Mouse (Mus musculus) CH12.LX (cell line): Measurements from ENCODE around the gene Cap1.

ENCODE experiments used
- BHLHE40 ChIP-seq: IDR thresholded peaks from 2 replicates; pipeline ENCODE4 v1.6.1; 2011; ENCODE audit warnings: mild to moderate bottlenecking, low read depth, low read length, improper control_type of control experiment
- CTCF ChIP-seq, 2 experiments: IDR thresholded peaks in 1 of 2; conservative IDR thresholded peaks in 1 of 2; 2 replicates each; pipeline ENCODE4 v1.5.1; 2011 to 2012; ENCODE audit warnings: low read depth in 2 of 2, low read length in 2 of 2, improper control_type of control experiment in 1 of 2, inconsistent platforms in 1 of 2, mild to moderate bottlenecking in 1 of 2, moderate library complexity in 1 of 2
- EP300 ChIP-seq: IDR thresholded peaks from 2 replicates; pipeline ENCODE4 v1.6.1; 2011; ENCODE audit warnings: low read length, improper control_type of control experiment
- ETS1 ChIP-seq: conservative IDR thresholded peaks from 2 replicates; pipeline ENCODE4 v1.6.1; 2012; ENCODE audit warnings: low read depth, mild to moderate bottlenecking, inconsistent platforms, low read length, improper control_type of control experiment, moderate library complexity
- JUN ChIP-seq: IDR thresholded peaks from 2 replicates; pipeline ENCODE4 v1.6.1; 2011; ENCODE audit warnings: low read depth, mild to moderate bottlenecking, low read length, improper control_type of control experiment, moderate library complexity; ENCODE audit not compliant: insufficient read depth
- JUND ChIP-seq: conservative IDR thresholded peaks from 2 replicates; pipeline ENCODE4 v1.6.1; 2011; ENCODE audit warnings: low read depth, low read length, improper control_type of control experiment
- KAT2A ChIP-seq: IDR thresholded peaks from 2 replicates; pipeline ENCODE4 v1.6.1; 2012; ENCODE audit warnings: low read length, improper control_type of control experiment, inconsistent platforms; ENCODE audit not compliant: insufficient replicate concordance
- MXI1 ChIP-seq: IDR thresholded peaks from 2 replicates; pipeline ENCODE4 v1.6.1; 2011; ENCODE audit warnings: mild to moderate bottlenecking, low read depth, low read length, improper control_type of control experiment
- POLR2A ChIP-seq: IDR thresholded peaks from 2 replicates; pipeline ENCODE4 v1.6.1; 2011; ENCODE audit warnings: low read depth, mild to moderate bottlenecking, improper control_type of control experiment, low read length

- TF ChIP-seq JUN (no peak), JUND (no peak), BHLHE40 (no peak), CTCF (conservative IDR thresholded peaks at IDR 0.05 in 1 of 2, IDR thresholded peaks at IDR 0.05 in 1 of 2; ENCODE audit: low read depth in 2 of 2, low read length in 2 of 2) (no peak), ETS1 (no peak), KAT2A (no peak), MXI1 (no peak), POLR2A (no peak), EP300 (no peak)
These were observed 74.0 kb downstream of the Cap1 start for GRCm38 (mm10) chr4:122811824-122812223.
